Mouse (Mus musculus) heart, embryonic 14.5 days (tissue): ENCODE measurements around the gene Samd14. TPM values are rescaled to one million over a fixed set of nuclear protein-coding genes. Genes with fewer than 3 reads are reported as not detected.
"Not testable (repeated sequence)": the region's sequence is repeated elsewhere in the genome, so short reads cannot be mapped to it uniquely, and the experiment has no call there.

ENCODE experiments used
- ATAC-seq: fragments of 200-750 bp; cut with Nextera tagmentation; 2 replicates; pipeline ENCODE4 v1.8.0; 2017; ENCODE audit warnings: low read depth, moderate TSS enrichment; ENCODE audit not compliant: insufficient number of reproducible peaks, insufficient read depth, low FRiP score
- H3K27ac ChIP-seq, 2 experiments: fragments of 200-500 bp in 1 of 2; fragments of 300-500 bp in 1 of 2; sonication (generic) in 1 of 2; replicated peaks in 1 of 2; 2 replicates each; pipeline ENCODE4 v1.5.1; 2012 to 2014; ENCODE audit warnings: low read depth in 2 of 2, low read length in 2 of 2, control low read depth in 1 of 2, mild to moderate bottlenecking in 1 of 2, mixed read lengths in 1 of 2; ENCODE audit not compliant: control insufficient read depth in 1 of 2, insufficient read depth in 1 of 2
- H3K27me3 ChIP-seq: fragments of 300-500 bp; sonication (generic); 2 replicates; pipeline ENCODE4 v1.6.1; 2014; ENCODE audit warnings: mild to moderate bottlenecking, low read length, control low read depth; ENCODE audit not compliant: control insufficient read depth, insufficient read depth
- H3K36me3 ChIP-seq: fragments of 300-500 bp; sonication (generic); 2 replicates; pipeline ENCODE4 v1.6.1; 2014; ENCODE audit warnings: mild to moderate bottlenecking, control low read depth, low read length, mixed read lengths; ENCODE audit not compliant: control insufficient read depth, insufficient read depth
- H3K4me1 ChIP-seq, 2 experiments: fragments of 200-500 bp in 1 of 2; fragments of 300-500 bp in 1 of 2; sonication (generic) in 1 of 2; 2 replicates each; pipeline ENCODE4 v1.6.1; 2012 to 2014; ENCODE audit warnings: low read length in 2 of 2, control low read depth in 1 of 2, mixed read lengths in 1 of 2; ENCODE audit not compliant: control insufficient read depth in 2 of 2, insufficient read depth in 2 of 2
- H3K4me2 ChIP-seq: fragments of 300-500 bp; sonication (generic); 2 replicates; pipeline ENCODE4 v1.6.1; 2014; ENCODE audit warnings: mild to moderate bottlenecking, low read length
- H3K4me3 ChIP-seq, 2 experiments: fragments of 200-500 bp in 1 of 2; fragments of 300-500 bp in 1 of 2; sonication (generic) in 1 of 2; 2 replicates each; pipeline ENCODE4 v1.5.1; 2012 to 2014; ENCODE audit warnings: low read length in 2 of 2, mild to moderate bottlenecking in 2 of 2, control low read depth in 1 of 2, low read depth in 1 of 2, moderate library complexity in 1 of 2; ENCODE audit not compliant: control insufficient read depth in 1 of 2, insufficient read depth in 1 of 2
- H3K9ac ChIP-seq: fragments of 300-500 bp; sonication (generic); 2 replicates; pipeline ENCODE4 v1.6.1; 2014; ENCODE audit warnings: mild to moderate bottlenecking, low read length
- H3K9me3 ChIP-seq: fragments of 300-500 bp; sonication (generic); 2 replicates; pipeline ENCODE4 v1.6.1; 2016; ENCODE audit warnings: low read length, control low read depth; ENCODE audit not compliant: control insufficient read depth
- WGBS: fragments of 180-500 bp; shearing (Covaris S2); extraction: QIAGEN DNeasy Blood & Tissue Kit; methylation state at CpG from one replicate; pipeline ENCODE4 v1.1.7; 2014; 5-methylcytosine and 5-hydroxymethylcytosine counted together
- polyA plus RNA-seq: library from polyadenylated mRNA; unstranded; fragments of >200 nt; fragmentation: Nextera tagmentation; extraction: Ambion mirVana; gene quantifications from 2 replicates; pipeline ENCODE4 v1.2.1, GENCODE M21; 2014

The Samd14 gene
- polyA plus RNA-seq, 1 experiment from 2014 or later = 10.1 TPM

DNA sequence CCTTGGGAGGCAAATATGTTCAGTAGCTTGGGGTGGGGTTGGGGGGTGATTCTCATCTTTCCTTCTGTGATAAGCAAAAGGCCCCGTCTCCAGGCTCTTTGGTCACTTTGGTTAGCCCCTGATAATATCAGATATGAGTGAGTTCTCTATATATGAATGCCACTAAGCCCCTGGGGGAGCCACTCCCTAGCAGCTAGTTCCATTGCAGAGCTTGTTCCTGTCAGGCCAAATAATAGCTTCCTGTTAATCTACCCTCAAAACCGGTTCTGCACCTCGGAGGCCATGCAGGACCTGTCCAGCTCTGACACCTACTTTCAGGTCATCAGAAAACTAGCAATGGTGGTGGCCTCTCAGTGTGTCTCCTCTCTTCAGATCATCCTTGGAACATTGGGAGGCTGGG, 2.3 kb upstream of the Samd14 start:
- H3K9ac ChIP-seq = peak overlapping the region; percentile 71; the same call in 1 of the 2 replicates
- no peak for ATAC-seq

DNA sequence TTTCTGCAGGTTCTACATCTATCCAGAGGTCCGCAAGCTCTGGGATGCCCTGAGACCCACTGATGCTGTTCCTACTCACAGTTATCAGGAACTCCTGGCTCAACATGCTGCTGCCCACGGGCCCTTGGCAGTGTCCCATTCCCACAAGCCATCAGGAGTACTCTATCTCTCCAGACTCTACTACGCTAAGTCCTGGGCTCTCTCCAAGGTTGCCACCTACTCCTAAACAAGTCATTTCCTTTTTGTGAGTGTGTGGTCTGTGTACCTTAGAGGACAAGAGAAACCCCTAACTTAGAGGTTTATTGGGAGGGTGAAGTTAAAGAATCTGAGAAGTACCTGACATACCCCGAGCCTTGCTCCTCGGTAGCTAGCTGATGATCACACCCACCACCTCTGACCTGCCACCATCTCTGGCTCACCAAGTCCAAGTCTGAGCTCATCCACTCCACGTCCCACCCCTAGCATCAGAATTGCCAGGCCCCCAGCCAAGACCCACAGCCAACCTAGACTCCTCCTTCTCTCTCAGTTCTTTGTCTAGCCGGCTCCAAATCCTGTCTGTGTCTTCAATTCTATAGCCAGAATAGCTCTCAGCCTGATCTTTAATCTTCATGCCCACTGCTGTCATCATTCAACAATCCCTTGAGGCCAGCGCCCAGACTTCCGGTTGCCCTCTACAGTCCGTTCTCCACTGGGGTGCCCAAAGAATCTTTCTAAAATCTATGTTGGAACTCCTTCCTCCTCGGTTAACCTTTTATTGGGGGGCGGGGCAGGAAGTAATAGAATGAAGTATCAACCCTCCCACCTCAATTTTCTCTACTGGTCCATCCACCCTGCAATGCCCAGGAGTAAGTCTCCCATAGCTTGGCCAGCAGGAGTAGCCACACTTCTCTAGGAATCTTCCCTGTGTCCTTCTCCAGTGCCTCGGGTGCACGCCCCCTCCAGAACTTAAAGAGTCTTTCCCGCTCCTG, 734 bp upstream of the Samd14 start:
- Histone ChIP-seq H3K9me3 (no peaks in the 10 kb centered on the region), H3K9ac (peak overlapping the region; percentile 83), H3K4me1 (peaks cover 28 to 34% of the 10 kb centered on the region in 2 experiments), H3K27ac (peak overlapping the region; percentile 87), H3K4me3 (peak overlapping the region; percentile 64 to 67), H3K36me3 (peaks cover 21% of the 10 kb centered on the region), H3K27me3 (no peaks in the 10 kb centered on the region), H3K4me2 (peak overlapping the region; percentile 92)
- 0 out of 2 replicates have a peak, but pooled peaks have one; percentile 2 for ATAC-seq
- WGBS = 32% methylated on average over 15 of the region's 15 CpGs

More for the DNA sequence above, 2.3 kb upstream of the Samd14 start:
- Histone ChIP-seq H3K4me1 (peaks cover 30 to 44% of the 10 kb centered on the region in 2 experiments), H3K27ac (no peak overlapping the region), H3K36me3 (peaks cover 36% of the 10 kb centered on the region), H3K4me3 (no peak overlapping the region), H3K9me3 (no peaks in the 10 kb centered on the region), H3K4me2 (peak overlapping the region; percentile 72), H3K27me3 (no peaks in the 10 kb centered on the region)
- 57% methylated on average over 3 of the region's 3 CpGs for WGBS

GRCm38 (mm10) chr11:95010141-95010739, 561 bp downstream of the Samd14 start:
- Histone ChIP-seq H3K9me3 (no peaks in the 10 kb centered on the region), H3K27me3 (no peaks in the 10 kb centered on the region), H3K27ac (peak overlapping the region; percentile 19 to 87; a peak in 2 of 4 replicates), H3K4me1 (peaks cover 27 to 30% of the 10 kb centered on the region in 2 experiments), H3K36me3 (peaks cover 11% of the 10 kb centered on the region), H3K4me3 (peak overlapping the region; percentile 64 to 67), H3K9ac (peak overlapping the region; percentile 83), H3K4me2 (peak overlapping the region; percentile 92)
- no peak for ATAC-seq
- WGBS = 2% methylated on average over 32 of the region's 40 CpGs

DNA sequence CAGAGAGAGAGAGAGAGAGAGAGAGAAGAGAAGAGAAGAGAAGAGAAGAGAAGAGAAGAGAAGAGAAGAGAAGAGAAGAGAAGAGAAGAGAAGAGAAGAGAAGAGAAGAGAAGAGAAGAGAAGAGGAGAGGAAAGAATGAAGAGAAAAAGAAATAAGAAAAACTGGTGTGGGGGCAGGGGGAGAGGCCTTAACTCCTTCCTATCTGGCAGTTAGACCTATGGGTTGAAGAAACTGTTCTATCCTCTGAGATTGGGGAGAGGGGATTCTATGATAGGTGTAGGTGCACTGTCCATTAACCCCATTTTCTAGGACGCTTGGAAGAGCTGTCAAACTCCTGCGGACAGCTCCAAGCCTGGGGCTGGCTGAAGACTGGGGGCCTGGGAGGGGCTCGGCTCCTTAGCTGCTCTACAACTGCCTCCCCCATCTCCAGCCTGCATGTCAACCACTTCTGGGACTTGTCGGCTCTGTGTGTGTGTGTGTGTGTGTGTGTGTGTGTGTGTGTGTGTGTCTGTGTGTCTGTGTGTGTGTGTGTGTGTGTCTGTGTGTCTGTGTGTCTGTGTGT, 1.2 kb downstream of the Samd14 start:
- not testable (repeated sequence) for ATAC-seq, H3K27me3 ChIP-seq, H3K36me3 ChIP-seq, H3K27ac ChIP-seq, H3K9me3 ChIP-seq
- peak overlapping the region; percentile 19 to 67; a peak in 3 of 4 replicates for H3K4me3 ChIP-seq
- H3K9ac ChIP-seq = peak overlapping the region; percentile 83; the same call in 1 of the 2 replicates
- H3K4me2 ChIP-seq = peak overlapping the region; percentile 92
- WGBS = 14% methylated on average over 4 of the region's 4 CpGs
- peaks cover 34 to 35% of the 10 kb centered on the region in 2 experiments for H3K4me1 ChIP-seq

DNA sequence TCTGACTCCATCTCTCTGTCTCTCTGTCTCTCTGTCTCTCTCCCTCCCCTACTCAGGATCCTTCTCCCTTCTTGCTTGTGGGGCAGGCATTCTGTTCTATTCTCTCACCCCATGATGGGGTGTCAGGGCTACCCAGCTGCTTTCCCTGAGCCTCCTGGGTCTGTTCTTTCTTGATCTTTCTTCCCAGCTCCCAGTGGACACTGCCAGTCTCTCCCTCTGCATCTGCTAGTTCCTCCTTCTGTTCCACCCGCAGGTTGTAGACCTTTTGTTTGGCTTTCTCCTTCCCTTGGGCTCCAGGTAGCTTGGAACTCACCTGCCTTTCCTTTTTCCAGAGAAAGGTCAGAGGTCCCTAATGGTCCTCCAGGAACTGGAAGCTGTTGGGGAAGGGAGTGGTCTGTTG, 1.7 kb downstream of the Samd14 start:
- no peak for ATAC-seq
- H3K4me1 ChIP-seq = peaks cover 30 to 39% of the 10 kb centered on the region in 2 experiments
- H3K9ac ChIP-seq = 0 out of 2 replicates have a peak overlapping the region, but pooled peaks have one; percentile 52
- no peaks in the 10 kb centered on the region for H3K9me3 ChIP-seq
- 42% methylated on average over 1 of the region's 1 CpGs for WGBS
- peak overlapping the region in 1 of 2 experiments; percentile 35; a peak in 1 of 4 replicates for H3K27ac ChIP-seq
- H3K36me3 ChIP-seq = peaks cover 4% of the 10 kb centered on the region; the same call in 1 of the 2 replicates
- H3K27me3 ChIP-seq = no peaks in the 10 kb centered on the region
- peak overlapping the region; percentile 19 to 67; a peak in 2 of 4 replicates for H3K4me3 ChIP-seq
- peak overlapping the region; percentile 92 for H3K4me2 ChIP-seq

- no peak overlapping the region for H3K4me3 ChIP-seq
Observed at GRCm38 (mm10) chr11:95012075-95012474, 2.4 kb downstream of the Samd14 start.

DNA sequence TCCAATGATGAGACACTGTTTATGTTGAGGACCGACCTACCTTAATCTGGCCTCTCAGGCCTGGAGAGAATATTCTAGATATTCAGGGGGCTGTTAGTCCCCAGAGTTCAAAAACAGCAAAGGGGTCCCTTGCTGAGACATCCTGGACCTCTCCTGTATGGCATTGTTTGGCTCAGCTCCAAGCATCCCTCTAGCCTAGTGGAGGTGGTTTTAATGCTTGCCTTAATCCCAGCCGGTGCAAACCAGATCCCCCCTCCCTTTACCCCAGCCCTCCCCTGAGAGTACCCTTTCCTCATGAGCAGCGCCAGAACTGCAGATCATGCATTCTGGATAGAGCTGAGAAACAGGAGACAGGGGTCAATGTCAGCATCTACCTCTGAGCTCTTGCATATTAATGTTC, 2.8 kb downstream of the Samd14 start:
- no peak overlapping the region for H3K4me2 ChIP-seq
- H3K27ac ChIP-seq = no peak overlapping the region
- H3K4me1 ChIP-seq = peaks cover 26 to 39% of the 10 kb centered on the region in 2 experiments
- ATAC-seq = no peak
- H3K9ac ChIP-seq = no peak overlapping the region
- no peak overlapping the region for H3K4me3 ChIP-seq
- WGBS = 38% methylated on average over 3 of the region's 3 CpGs
- peaks cover 6% of the 10 kb centered on the region; the same call in 1 of the 2 replicates for H3K36me3 ChIP-seq
- no peaks in the 10 kb centered on the region for H3K27me3 ChIP-seq
- no peaks in the 10 kb centered on the region for H3K9me3 ChIP-seq

More at GRCm38 (mm10) chr11:95012075-95012474, 2.4 kb downstream of the Samd14 start:
- Histone ChIP-seq H3K9me3 (no peaks in the 10 kb centered on the region), H3K27ac (0 out of 4 replicates have a peak overlapping the region, but pooled peaks of 1 of the 2 experiments have one; percentile 35), H3K4me2 (peak overlapping the region; percentile 92), H3K9ac (0 out of 2 replicates have a peak overlapping the region, but pooled peaks have one; percentile 18), H3K36me3 (peaks cover 6% of the 10 kb centered on the region; the same call in 1 of the 2 replicates), H3K27me3 (no peaks in the 10 kb centered on the region), H3K4me1 (peaks cover 27 to 39% of the 10 kb centered on the region in 2 experiments)
- ATAC-seq = no peak
- WGBS = 27% methylated on average over 3 of the region's 3 CpGs
